Mouse (Mus musculus) ES-Bruce4 (cell line): ENCODE measurements around the gene Ctbp2.
A peak's percentile ranks its signal among the peaks of the same experiment; 100 is the strongest.

Experiments used
- CTCF ChIP-seq: IDR thresholded peaks from one replicate; pipeline ENCODE4 v1.8.1; 2011; ENCODE audit warnings: low read depth, low read length
- EP300 ChIP-seq: IDR thresholded peaks from 2 replicates; pipeline ENCODE4 v1.6.1; 2011; ENCODE audit warnings: low read depth, low read length; ENCODE audit not compliant: insufficient read depth
- POLR2A ChIP-seq: IDR thresholded peaks from one replicate; pipeline ENCODE4 v1.8.1; 2011; ENCODE audit warnings: low read length; ENCODE audit not compliant: insufficient read depth

- TF ChIP-seq EP300 (no peak), CTCF (peak; percentile 45), POLR2A (no peak)
Observed at GRCm38 (mm10) chr7:133133552-133133951, 9.4 kb upstream of the Ctbp2 start.
